Mouse (Mus musculus): ENCODE results near the gene Zfp683. TPM values are rescaled to one million over a fixed set of nuclear protein-coding genes. Genes with fewer than 3 reads are reported as not detected.

The Zfp683 gene
- polyA plus RNA-seq (2011; ENCODE audit: insufficient read depth, insufficient read length, low read depth, missing spikeins) = not detected in 2 replicates

DNA sequence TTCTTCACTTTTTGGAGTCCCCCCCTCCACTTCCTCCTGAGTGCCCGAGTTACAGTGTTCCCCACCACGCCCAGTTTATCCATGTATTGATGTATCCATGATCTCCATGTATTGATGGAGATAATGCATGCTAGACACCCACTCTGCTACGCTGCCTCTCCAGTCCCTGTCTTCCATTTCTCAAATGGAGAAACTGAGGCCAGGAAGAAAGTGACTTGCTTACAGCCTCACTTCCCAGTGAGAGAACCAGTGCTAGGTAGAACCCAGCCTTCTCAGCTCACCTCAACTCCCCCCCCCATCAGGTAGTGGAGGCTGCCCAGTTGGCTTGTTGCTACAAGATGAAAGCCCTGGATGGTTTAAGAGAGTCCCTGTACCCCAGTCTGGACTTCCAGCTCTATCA is at the start of gene Zfp683:
Zfp683 (plus strand) TSS at position 301 of the 400 bp plus-strand sequence.
- TF ChIP-seq POLR2A (IDR thresholded peaks at IDR 0.05; ENCODE audit: insufficient read depth, low read length) (no peak), EP300 (IDR thresholded peaks at IDR 0.05; ENCODE audit: insufficient read depth, low read depth, low read length) (no peak), CTCF (IDR thresholded peaks at IDR 0.05; ENCODE audit: low read depth, low read length) (no peak)
- Histone ChIP-seq H3K36me3 (ENCODE audit: control insufficient read depth, insufficient read depth, low read length, poor library complexity, severe bottlenecking) (no peaks in the 10 kb centered on the region), H3K9ac (ENCODE audit: low read depth, poor library complexity, severe bottlenecking) (no peak within 1 kb of the TSS), H3K27ac (ENCODE audit: insufficient read depth, low read length) (no peak within 1 kb of the TSS), H3K27me3 (ENCODE audit: control insufficient read depth, insufficient read depth, low read length, poor library complexity, severe bottlenecking) (no peaks in the 10 kb centered on the region), H3K4me1 (ENCODE audit: control insufficient read depth, insufficient read depth, low read length) (peaks cover 3% of the 10 kb centered on the region), H3K4me3 (ENCODE audit: low read depth, low read length) (no peak within 1 kb of the TSS), H3K9me3 (replicated peaks; ENCODE audit: control insufficient read depth, insufficient read depth, low read length, poor library complexity, severe bottlenecking) (no peaks in the 10 kb centered on the region)

GRCm38 (mm10) chr4:134005581-134006358 is 47.9 kb upstream of the Zfp683 start:
- peaks cover 41% of the 10 kb centered on the region for H3K36me3 ChIP-seq (ENCODE audit: control insufficient read depth, insufficient read depth, low read length, poor library complexity, severe bottlenecking)
- no peaks in the 10 kb centered on the region for H3K9me3 ChIP-seq (replicated peaks; ENCODE audit: control insufficient read depth, insufficient read depth, low read length, poor library complexity, severe bottlenecking)
- no peaks in the 10 kb centered on the region for H3K27me3 ChIP-seq (ENCODE audit: control insufficient read depth, insufficient read depth, low read length, poor library complexity, severe bottlenecking)
- no peak overlapping the region for H3K4me3 ChIP-seq (ENCODE audit: low read depth, low read length)
- no peak overlapping the region for H3K9ac ChIP-seq (ENCODE audit: low read depth, poor library complexity, severe bottlenecking)
- TF ChIP-seq POLR2A (IDR thresholded peaks at IDR 0.05; ENCODE audit: insufficient read depth, low read length) = no peak
- peaks cover 2% of the 10 kb centered on the region for H3K4me1 ChIP-seq (ENCODE audit: control insufficient read depth, insufficient read depth, low read length)
- H3K27ac ChIP-seq (ENCODE audit: insufficient read depth, low read length) = no peak overlapping the region

GRCm38 (mm10) chr4:134006845-134007244 is 46.8 kb upstream of the Zfp683 start:
- Histone ChIP-seq H3K4me3 (ENCODE audit: low read depth, low read length) (no peak overlapping the region), H3K9me3 (replicated peaks; ENCODE audit: control insufficient read depth, insufficient read depth, low read length, poor library complexity, severe bottlenecking) (no peaks in the 10 kb centered on the region), H3K36me3 (ENCODE audit: control insufficient read depth, insufficient read depth, low read length, poor library complexity, severe bottlenecking) (peaks cover 41% of the 10 kb centered on the region), H3K4me1 (ENCODE audit: control insufficient read depth, insufficient read depth, low read length) (peaks cover 2% of the 10 kb centered on the region), H3K27ac (ENCODE audit: insufficient read depth, low read length) (no peak overlapping the region), H3K9ac (ENCODE audit: low read depth, poor library complexity, severe bottlenecking) (no peak overlapping the region), H3K27me3 (ENCODE audit: control insufficient read depth, insufficient read depth, low read length, poor library complexity, severe bottlenecking) (no peaks in the 10 kb centered on the region)
- no peak for TF ChIP-seq CTCF (IDR thresholded peaks at IDR 0.05; ENCODE audit: low read depth, low read length)

DNA sequence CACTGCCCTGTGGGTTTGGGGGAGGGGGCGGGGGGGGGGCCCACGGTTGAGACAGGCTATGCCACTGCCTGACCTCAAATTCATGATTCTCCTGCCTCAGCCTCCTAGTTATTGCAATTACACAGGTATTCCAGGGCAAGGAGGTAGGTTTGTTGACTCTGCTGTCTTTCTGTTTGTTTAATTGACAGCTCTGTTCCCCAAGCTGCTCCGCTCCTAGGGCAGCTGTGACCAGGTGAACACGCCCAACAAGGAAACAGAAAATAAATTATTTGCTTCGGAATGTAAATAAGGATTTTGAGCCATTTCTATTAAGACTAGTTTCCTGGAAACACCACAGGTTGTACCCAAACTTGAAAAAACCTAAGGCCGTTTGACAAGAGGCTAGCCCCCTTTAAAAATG is 43.9 kb upstream of the Zfp683 start:
- Histone ChIP-seq H3K9me3 (replicated peaks; ENCODE audit: control insufficient read depth, insufficient read depth, low read length, poor library complexity, severe bottlenecking) (no peaks in the 10 kb centered on the region), H3K9ac (ENCODE audit: low read depth, poor library complexity, severe bottlenecking) (no peak overlapping the region), H3K36me3 (ENCODE audit: control insufficient read depth, insufficient read depth, low read length, poor library complexity, severe bottlenecking) (peaks cover 32% of the 10 kb centered on the region), H3K27ac (ENCODE audit: insufficient read depth, low read length) (no peak overlapping the region), H3K27me3 (ENCODE audit: control insufficient read depth, insufficient read depth, low read length, poor library complexity, severe bottlenecking) (no peaks in the 10 kb centered on the region), H3K4me3 (ENCODE audit: low read depth, low read length) (no peak overlapping the region), H3K4me1 (ENCODE audit: control insufficient read depth, insufficient read depth, low read length) (peaks cover 3% of the 10 kb centered on the region)
- TF ChIP-seq POLR2A (IDR thresholded peaks at IDR 0.05; ENCODE audit: insufficient read depth, low read length) = no peak
- no peak for TF ChIP-seq EP300 (IDR thresholded peaks at IDR 0.05; ENCODE audit: insufficient read depth, low read depth, low read length)
- TF ChIP-seq CTCF (IDR thresholded peaks at IDR 0.05; ENCODE audit: low read depth, low read length) = no peak

DNA sequence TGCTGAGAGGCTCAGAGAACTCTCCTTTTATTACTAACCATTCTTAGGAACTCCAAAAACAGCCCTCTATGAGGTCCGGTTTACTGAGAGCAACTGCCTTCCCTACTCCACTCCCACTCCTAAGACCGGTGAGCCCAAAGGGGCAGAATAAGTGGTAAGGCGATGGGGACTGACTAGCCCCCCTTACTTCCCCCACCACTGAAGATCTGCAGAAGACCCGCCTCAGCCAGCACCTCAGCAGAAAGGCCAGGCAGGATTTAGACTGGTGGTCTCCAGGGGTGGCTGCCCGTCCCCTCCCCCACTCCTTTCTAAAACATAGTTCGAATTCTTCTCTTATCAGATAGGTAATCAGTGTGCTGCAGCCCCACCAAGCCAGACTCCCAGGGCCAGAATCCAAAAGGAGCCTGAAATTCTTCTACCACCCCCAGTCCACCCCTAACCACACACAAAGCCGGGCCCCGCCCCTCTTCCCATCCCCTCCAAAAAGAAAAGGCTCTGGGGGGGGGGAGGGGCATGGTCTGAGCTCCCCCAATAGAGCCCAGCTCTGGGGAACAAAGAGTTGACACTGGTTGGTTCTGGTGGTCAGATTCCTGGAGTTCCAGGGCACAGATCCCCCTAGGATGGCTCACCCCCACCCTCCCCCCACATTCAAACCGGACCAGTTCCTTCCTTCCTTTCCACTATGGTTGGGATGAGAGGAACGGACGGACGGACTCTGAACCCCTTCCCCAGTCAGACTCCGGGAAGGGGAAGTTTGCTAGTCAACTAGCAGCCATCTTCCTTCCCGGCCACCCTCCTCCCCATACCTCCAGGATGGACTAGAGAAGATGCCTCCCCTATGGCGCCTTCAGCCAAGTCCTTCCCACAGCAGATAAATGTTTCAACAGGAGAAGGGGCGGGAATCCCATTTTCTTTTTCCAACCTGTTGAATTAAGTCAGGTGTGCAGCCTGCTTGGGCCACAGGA is 41.9 kb upstream of the Zfp683 start:
- Histone ChIP-seq H3K4me3 (ENCODE audit: low read depth, low read length) (peak overlapping the region; percentile 35), H3K4me1 (ENCODE audit: control insufficient read depth, insufficient read depth, low read length) (peaks cover 7% of the 10 kb centered on the region), H3K27me3 (ENCODE audit: control insufficient read depth, insufficient read depth, low read length, poor library complexity, severe bottlenecking) (no peaks in the 10 kb centered on the region), H3K36me3 (ENCODE audit: control insufficient read depth, insufficient read depth, low read length, poor library complexity, severe bottlenecking) (peaks cover 21% of the 10 kb centered on the region), H3K9ac (ENCODE audit: low read depth, poor library complexity, severe bottlenecking) (peak overlapping the region; percentile 19), H3K9me3 (replicated peaks; ENCODE audit: control insufficient read depth, insufficient read depth, low read length, poor library complexity, severe bottlenecking) (no peaks in the 10 kb centered on the region), H3K27ac (ENCODE audit: insufficient read depth, low read length) (peak overlapping the region; percentile 90)
- TF ChIP-seq EP300 (IDR thresholded peaks at IDR 0.05; ENCODE audit: insufficient read depth, low read depth, low read length) (peak; percentile 74; the same call in 1 of the 2 replicates), CTCF (IDR thresholded peaks at IDR 0.05; ENCODE audit: low read depth, low read length) (no peak), POLR2A (IDR thresholded peaks at IDR 0.05; ENCODE audit: insufficient read depth, low read length) (no peak)
